Mouse (Mus musculus) embryo, embryonic 11.5 days (tissue): ENCODE results near the gene Zswim5.

Experiments
- DNase-seq: peaks from one replicate; pipeline ENCODE4 v3.0.0-alpha.2; 2012; ENCODE audit warnings: low read depth, low spot score

Zswim5 gene

DNA sequence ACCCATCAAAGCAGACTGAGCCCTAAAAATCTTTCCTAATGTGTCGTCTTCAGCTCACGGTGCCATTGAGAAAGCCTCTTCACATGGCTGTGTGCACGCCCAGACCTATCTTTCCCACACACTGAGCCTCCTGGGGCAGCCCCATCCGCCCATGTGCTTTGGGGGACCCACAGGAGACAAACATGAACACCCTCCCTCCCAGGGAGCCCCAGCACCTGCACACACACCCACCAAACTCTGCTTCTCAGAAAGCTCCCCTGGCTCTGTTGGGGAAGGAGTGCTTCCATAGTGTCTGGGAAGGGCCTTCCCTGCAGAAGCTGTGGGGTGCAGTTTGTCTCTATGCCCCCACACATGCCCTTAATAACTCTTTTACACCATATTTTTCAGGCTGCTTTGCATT, 127.5 kb downstream of the Zswim5 start:
- DNase-seq = no peak

DNA sequence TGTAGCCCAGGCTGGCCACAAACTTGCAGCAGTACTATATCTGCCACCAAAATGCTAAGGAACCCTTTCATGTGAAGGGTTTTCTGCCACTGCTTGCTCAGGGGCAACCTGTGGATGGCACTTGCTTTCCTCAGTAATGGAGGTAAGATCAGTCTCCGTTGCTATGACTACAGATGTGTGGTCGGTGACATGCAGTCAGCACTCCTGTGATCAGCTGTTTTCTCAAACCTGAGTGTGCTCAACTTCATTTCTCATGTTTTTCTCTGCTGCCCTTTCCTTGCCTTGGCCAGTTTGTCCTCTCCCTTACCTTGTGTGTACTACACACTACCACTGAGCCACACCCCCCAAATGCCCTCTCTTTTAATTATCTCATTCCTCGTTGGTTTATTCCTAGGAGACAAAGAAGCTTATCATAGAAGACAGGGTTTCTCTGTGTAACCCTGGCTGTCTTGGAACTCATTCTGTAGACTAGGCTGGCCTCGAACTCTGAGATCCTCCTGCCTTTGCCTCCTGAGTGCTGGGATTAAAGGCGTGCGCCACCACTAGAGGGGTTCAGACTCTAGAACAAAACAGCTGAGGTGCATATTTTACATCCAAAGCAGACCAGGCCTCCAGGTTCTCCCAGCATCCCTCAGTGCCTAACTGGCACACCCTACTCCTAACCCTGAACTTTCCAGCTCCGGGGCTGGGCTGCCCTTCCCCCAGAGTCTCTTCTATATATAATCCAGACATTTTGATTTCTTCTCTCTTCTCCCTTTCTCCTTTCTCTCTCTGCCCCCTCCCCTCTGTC, 128.6 kb downstream of the Zswim5 start:
- no peak for DNase-seq

- no peak for DNase-seq
Measured at GRCm38 (mm10) chr4:117007058-117007457, 129.9 kb downstream of the Zswim5 start.

- no peak for DNase-seq
Measured at GRCm38 (mm10) chr4:117010231-117010630, 133.1 kb downstream of the Zswim5 start.

DNA sequence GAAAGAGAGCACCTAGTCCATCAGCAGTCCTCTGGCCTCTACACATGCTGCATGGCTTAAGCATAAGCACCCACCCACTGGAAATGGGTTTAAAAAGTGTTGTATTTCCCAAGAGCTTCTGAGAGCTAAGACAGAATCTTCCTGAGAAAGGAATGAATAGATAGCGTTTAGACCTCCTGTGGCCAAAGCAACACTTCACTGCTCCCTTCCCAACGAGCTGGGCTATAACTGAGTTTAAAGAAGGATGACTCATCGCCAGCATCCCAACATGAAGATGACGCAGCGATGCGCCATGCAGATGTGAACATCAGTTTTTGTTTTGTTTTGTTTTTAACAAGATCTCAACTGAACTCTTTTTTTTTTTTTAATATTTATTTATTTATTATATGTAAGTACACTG, 136.4 kb downstream of the Zswim5 start:
- no peak for DNase-seq

GRCm38 (mm10) chr4:117014901-117015415, 137.8 kb downstream of the Zswim5 start:
- no peak for DNase-seq

GRCm38 (mm10) chr4:117017738-117018137, 140.6 kb downstream of the Zswim5 start:
- DNase-seq = no peak

GRCm38 (mm10) chr4:117018327-117018726, 141.2 kb downstream of the Zswim5 start:
- no peak for DNase-seq

DNA sequence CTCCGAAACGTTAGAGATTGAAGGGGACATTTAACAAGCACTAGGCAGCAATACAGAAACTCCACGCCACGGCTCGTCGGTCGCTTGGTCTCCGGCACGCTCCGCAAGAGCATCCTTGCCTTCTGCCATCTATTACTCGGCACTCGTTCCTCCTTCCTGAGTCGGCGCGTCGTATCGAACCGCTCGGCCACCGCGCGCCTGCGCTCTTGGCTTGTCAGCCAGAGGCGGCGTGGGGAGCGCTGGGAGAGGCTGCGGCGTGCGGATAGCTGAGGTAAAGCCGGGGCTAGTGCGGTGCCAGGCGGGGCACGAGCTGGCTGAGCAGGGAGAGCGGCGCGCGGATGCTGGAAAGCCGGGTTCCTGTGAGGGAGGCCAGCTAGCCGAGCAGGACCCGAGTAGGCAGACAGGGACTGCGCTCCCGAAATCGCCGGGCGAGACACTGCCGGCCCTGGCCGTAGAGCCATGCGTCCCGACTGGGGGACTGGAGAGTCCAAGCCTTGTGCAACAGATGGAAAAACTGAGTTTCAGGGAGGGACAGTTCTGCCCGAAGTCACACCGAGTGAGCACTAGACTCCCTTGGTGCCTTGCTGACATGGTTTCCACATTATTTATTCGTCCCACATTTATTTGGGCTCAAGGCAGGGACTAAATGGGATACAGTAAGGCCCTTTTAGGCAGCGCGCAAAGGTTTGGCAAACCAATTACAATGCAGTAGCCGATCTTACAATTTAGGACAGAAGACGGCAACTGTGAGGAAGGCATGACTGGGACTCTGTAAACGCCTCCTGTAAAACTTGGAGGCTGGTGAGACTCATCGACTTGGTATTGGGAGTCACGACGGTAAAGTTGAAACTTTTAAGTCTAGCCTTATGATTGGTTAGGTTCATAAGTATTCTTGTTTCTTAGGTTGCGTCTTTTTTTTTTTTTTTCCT, 142.3 kb downstream of the Zswim5 start, which contains the start of gene Eif2b3:
Gene Eif2b3 (plus strand): TSS at position 197 of the 929 bp plus-strand sequence.
- DNase-seq = peak; percentile 86

DNA sequence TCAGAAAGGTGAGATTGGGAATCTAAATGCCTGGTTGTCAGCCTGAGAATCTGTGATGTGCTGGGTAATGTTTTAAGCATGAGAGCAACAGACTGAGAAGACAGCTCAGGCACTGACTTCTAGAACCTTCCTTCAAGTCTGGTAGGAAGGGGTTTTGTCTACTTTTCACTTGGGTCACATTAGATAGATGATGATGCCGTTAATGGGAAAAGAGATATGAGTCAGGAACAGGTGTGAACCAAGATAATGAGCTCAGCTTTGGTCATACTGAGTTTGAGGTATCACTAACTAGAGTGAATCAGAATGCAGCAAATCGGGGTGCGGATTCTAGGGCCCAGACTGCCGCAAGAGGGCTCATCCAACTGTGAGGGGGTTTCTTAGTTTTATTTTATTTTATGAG, 146.3 kb downstream of the Zswim5 start:
- DNase-seq = no peak

- DNase-seq = no peak
Measured at GRCm38 (mm10) chr4:117031105-117031504, 153.9 kb downstream of the Zswim5 start.
